Mouse (Mus musculus): ENCODE measurements at regions not wholly inside any gene's neighbourhood (a gene's known extent, or its start where the extent isn't known, plus 50 kb on each side); places are given as distances from the start of the nearest gene placed in this dataset.

- no peak for DNase-seq (ENCODE audit: low read depth in 2 of 2, low spot score in 2 of 2)
These were observed 65.6 kb upstream of the Hs3st3a1 start for GRCm38 (mm10) chr11:64369516-64369915.

GRCm38 (mm10) chr11:64335456-64335855 lies 99.7 kb upstream of the Hs3st3a1 start:
- no peak for DNase-seq (ENCODE audit: low read depth in 2 of 2, low spot score in 2 of 2)

- no peak for DNase-seq (ENCODE audit: low read depth in 2 of 2, low spot score in 2 of 2)
These were observed 102.7 kb upstream of the Hs3st3a1 start for GRCm38 (mm10) chr11:64332406-64332805.

GRCm38 (mm10) chr11:64331811-64332210 lies 103.3 kb upstream of the Hs3st3a1 start:
- DNase-seq (ENCODE audit: low read depth in 2 of 2, low spot score in 2 of 2): no peak

GRCm38 (mm10) chr11:64329129-64329528 lies 106.0 kb upstream of the Hs3st3a1 start:
- no peak for DNase-seq (ENCODE audit: low read depth in 2 of 2, low spot score in 2 of 2)

GRCm38 (mm10) chr11:64327771-64328170 lies 107.4 kb upstream of the Hs3st3a1 start:
- DNase-seq (ENCODE audit: low read depth in 2 of 2, low spot score in 2 of 2): no peak

- DNase-seq (ENCODE audit: low read depth in 2 of 2, low spot score in 2 of 2): no peak
These were observed 108.5 kb upstream of the Hs3st3a1 start for GRCm38 (mm10) chr11:64326646-64327045.

GRCm38 (mm10) chr11:64321900-64322425 lies 113.2 kb upstream of the Hs3st3a1 start:
- DNase-seq (ENCODE audit: low read depth in 2 of 2, low spot score in 2 of 2): no peak

GRCm38 (mm10) chr11:64317458-64317857 lies 117.7 kb upstream of the Hs3st3a1 start:
- DNase-seq (ENCODE audit: low read depth in 2 of 2, low spot score in 2 of 2): no peak

- no peak for DNase-seq (ENCODE audit: low read depth in 2 of 2, low spot score in 2 of 2)
These were observed 120.1 kb upstream of the Hs3st3a1 start for GRCm38 (mm10) chr11:64314997-64315396.

- no peak for DNase-seq (ENCODE audit: low read depth in 2 of 2, low spot score in 2 of 2)
These were observed 121.9 kb upstream of the Hs3st3a1 start for GRCm38 (mm10) chr11:64313241-64313640.

- no peak for DNase-seq (ENCODE audit: low read depth in 2 of 2, low spot score in 2 of 2)
These were observed 125.3 kb upstream of the Hs3st3a1 start for GRCm38 (mm10) chr11:64309881-64310280.

- DNase-seq (ENCODE audit: low read depth in 2 of 2, low spot score in 2 of 2): no peak
These were observed 137.3 kb upstream of the Hs3st3a1 start for GRCm38 (mm10) chr11:64297825-64298224.

GRCm38 (mm10) chr11:64288236-64288635 lies 146.9 kb upstream of the Hs3st3a1 start:
- no peak for DNase-seq (ENCODE audit: low read depth in 2 of 2, low spot score in 2 of 2)

- DNase-seq (ENCODE audit: low read depth in 2 of 2, low spot score in 2 of 2): no peak
These were observed 147.6 kb upstream of the Hs3st3a1 start for GRCm38 (mm10) chr11:64287499-64287898.

GRCm38 (mm10) chr11:64281781-64282180 lies 153.4 kb upstream of the Hs3st3a1 start:
- DNase-seq (ENCODE audit: low read depth in 2 of 2, low spot score in 2 of 2): no peak

- no peak for DNase-seq (ENCODE audit: low read depth in 2 of 2, low spot score in 2 of 2)
These were observed 156.7 kb upstream of the Hs3st3a1 start for GRCm38 (mm10) chr11:64278259-64279003.

- no peak for DNase-seq (ENCODE audit: low read depth in 2 of 2, low spot score in 2 of 2)
These were observed 161.4 kb upstream of the Hs3st3a1 start for GRCm38 (mm10) chr11:64273726-64274125.

- DNase-seq (ENCODE audit: low read depth in 2 of 2, low spot score in 2 of 2): no peak
These were observed 161.9 kb upstream of the Hs3st3a1 start for GRCm38 (mm10) chr11:64273214-64273613.

GRCm38 (mm10) chr11:64268121-64268520 lies 167.0 kb upstream of the Hs3st3a1 start:
- DNase-seq (ENCODE audit: low read depth in 2 of 2, low spot score in 2 of 2): no peak

- DNase-seq (ENCODE audit: low read depth in 2 of 2, low spot score in 2 of 2): no peak
These were observed 167.6 kb upstream of the Hs3st3a1 start for GRCm38 (mm10) chr11:64267547-64267946.

- DNase-seq (ENCODE audit: low read depth in 2 of 2, low spot score in 2 of 2): no peak
These were observed 174.5 kb upstream of the Cox10 start for GRCm38 (mm10) chr11:64253517-64254385.

All from CD8-positive naive resting alpha-beta T cell, adult 2 months (primary cell).